Mouse (Mus musculus) G1E (cell line): ENCODE data around the gene Fndc3b.

Source experiments
- CTCF ChIP-seq: IDR thresholded peaks from 2 replicates; pipeline ENCODE4 v1.5.1; 2012; ENCODE audit warnings: low read depth, low read length, inconsistent platforms, mixed read lengths
- GATA1 ChIP-seq: IDR thresholded peaks from 2 replicates; pipeline ENCODE4 v1.6.1; 2012; ENCODE audit warnings: borderline replicate concordance, low read length, inconsistent platforms, mixed read lengths
- TAL1 ChIP-seq: conservative IDR thresholded peaks from 2 replicates; pipeline ENCODE4 v1.6.1; 2012; ENCODE audit warnings: low read depth, low read length, inconsistent platforms, mixed read lengths

DNA sequence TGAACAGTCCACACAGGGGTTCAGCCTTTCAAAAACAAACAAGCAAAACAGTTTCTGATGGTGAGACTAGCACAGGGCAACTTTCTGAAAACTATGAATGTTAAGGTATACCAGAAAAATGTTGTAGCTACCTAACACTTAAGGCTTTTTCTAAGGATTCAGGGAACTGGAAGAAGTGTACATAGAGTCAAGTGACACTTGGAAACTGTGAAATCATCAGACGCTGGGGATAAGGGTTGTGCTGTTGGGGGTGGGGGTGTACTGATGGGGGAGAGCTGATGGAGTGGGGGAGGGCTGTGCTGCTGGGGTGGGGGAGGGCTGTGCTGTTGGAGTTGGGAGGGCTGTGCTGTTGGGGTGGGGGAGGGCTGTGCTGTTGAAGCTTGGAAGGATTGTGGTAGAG lies 61.8 kb downstream of the Fndc3b start:
- TF ChIP-seq CTCF (no peak), TAL1 (no peak), GATA1 (no peak)
